Mouse (Mus musculus): ENCODE measurements around the gene Ogfr.

Gene Ogfr

DNA sequence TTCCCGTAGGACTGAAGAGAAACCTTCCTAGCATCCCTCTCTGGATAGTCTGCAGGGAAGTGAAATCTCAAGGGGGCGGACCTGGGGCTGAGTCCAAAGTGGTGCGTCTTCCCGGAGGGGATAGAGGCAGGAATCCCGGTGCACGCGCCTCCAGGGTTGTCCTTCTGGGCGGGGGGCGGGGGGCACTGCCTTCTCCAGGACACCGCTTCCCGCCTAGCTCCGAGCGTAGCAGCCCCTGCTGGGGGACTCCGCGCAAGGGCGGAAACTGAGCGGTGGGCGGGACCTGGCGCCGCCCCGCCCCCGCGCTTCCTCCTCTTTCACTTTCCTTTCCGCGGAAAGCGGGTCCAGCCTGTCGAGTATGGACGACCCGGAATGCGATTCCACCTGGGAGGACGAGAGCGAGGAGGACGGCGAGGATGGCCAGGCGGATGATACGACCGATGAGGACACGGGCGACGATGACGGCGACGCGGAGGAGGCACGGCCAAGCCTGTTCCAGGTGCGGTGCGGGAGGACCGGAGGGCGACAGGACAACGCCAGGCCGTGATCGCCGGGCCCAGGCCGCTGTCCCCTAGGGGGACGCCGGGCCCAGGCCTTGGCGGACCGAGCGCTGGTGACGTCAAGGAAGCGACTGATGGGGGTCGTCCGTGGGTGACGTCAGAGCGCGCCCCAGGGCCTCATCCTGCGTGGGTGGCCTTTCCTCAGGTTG, at the start of gene Ogfr:
TSS of gene Ogfr (plus strand) at position 123 of the 709 bp plus-strand sequence.
- peak; percentile 87 for DNase-seq (ENCODE audit: low read depth, low spot score)

DNA sequence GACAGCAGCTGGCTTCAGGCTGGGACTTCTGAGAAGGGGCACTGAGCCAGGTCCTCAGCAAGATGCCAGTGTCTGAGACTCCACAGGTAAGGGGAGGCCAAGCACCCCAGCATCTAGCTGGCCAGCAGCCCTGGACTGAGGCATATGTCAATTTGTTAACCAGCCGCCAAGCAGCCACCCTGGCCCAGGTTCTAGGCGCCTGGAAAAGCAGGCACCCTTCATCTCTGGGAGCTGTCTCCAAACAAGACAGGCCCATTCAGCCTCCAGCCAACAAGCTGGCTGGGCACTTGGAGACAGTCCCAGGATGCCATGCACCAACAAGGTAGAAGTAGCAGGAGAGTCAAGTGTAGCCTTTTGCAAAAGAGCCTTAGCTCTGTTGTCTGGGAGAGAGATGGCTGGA, 45.4 kb upstream of the Ogfr start:
- DNase-seq (ENCODE audit: low read depth, low spot score), result no peak

DNA sequence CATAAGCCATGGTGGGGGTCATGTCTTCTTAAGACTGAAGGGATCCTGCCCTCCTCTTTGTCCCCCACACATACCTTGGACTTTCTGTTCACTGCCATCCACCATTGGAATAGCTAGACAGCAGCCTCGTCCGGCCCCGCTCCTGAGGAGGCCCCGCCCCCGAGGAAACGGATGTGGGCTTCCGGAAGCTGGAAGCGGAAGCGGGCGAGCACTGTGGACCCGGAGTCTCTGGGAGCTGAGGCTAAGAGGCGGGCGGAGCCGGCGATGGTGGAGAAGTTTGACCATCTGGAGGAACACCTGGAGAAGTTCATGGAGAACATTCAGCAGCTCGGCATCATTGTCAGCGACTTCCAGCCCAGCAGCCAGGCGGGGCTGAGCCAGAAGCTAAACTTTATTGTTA, 44.0 kb upstream of the Ogfr start:
- no peak for DNase-seq (ENCODE audit: low read depth, low spot score)

DNA sequence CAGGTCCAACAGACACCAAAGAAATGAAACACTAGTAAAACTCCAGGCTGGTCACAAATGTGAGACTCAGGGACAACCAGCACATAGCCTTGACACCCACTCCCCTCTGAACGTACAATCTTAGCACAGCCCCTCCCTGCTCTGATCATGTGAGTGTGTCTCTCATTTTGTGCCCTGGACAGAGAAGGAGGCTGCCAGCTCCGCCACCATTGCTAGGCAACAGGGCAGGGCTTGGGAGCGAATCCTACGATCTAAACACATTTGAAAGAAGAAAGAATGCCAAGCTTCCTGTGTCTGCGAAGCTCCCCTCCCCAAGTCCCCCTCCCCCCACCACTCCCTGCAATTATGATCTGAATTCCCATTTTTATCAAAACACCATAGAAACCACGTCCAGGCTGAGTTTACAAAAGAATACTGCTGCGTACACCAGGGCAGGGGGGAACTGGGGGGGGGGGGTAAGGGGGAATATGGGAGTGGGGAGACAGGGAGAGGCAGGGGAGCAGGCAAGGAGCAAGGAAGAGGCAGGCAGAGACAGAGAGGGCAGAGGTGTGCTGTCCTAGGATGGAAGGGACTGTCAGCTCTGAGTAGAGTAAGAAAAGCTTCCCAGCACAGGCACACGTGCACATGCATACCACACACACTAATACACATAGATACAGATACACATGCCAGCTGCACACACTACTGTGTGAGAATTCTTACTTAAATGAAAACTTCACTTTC, 41.5 kb upstream of the Ogfr start:
- peak; percentile 42 for DNase-seq (ENCODE audit: low read depth, low spot score)

DNA sequence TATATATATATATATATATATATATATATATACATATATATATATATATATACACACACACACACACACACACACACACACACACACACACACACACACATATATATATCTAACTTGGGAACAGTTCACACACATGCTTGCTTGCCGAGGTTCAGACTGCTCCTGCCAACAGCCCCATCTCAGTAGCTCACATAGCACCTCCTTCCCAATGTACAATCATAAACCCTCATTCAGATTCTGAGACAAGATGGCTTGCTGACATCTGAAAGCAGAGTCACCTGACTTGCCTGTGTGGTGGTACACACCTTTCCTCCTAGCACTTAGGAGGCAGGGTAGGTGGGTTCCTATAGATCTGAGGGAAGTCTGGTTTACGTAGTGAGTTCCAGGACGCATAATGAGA, 36.7 kb upstream of the Ogfr start:
- DNase-seq (ENCODE audit: low read depth, low spot score), result no peak

DNA sequence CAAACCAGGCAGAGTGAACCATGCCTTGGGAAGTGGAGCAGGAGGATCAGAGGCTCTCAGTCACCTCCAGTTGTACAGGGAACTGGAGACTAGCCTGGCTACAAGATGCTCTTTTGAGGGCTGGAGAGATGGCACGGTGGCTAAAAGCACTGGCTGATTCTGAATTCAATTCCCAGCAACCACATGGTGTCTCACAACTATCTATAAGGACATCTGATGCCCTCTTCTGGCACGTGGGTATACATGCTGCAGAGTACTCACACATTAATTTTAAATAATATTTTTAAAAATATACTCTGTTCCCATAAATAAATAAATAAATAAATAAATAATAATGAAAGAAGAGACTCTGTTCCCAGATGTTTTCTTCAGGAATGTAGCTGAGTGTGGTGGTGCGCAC, 33.8 kb upstream of the Ogfr start:
- DNase-seq (ENCODE audit: low read depth, low spot score), result peak; percentile 47

DNA sequence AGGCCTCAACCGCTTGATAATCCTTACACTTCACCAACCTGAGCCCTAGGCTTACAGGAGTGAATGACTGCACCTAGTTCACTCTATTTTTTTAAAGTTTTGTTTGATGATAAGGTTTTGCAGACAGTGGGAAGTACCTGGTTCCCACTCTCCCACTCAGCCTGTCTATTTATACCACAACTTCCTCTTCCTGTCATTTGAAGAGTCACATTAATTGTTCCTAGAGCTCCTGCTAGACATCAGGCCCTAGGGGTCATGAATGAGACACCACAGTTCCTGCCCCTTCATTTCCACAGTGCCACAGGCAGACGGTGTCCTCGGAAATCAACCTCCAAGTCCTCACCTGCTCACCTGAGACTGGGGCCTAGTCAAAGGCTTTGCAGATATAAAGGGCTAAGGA, 32.6 kb upstream of the Ogfr start:
- DNase-seq (ENCODE audit: low read depth, low spot score), result no peak

DNA sequence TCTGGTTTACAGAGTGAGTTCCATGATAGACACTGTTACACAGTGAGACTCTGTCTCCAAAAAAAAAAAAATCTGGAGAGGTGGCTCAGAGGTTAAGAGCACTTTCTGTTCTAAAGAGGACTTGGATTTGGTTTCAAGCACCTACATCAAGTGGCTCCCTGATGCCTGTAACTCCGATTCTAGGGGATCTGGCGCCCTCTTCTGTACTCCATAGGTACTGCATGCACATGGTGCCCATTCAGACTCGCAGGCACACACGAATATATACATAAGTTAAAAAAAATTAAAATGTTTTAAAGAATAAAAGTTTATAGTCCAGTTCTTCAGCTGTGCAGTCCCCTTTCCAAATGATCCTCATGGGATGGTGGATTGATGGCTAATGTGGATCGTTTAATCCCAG, 28.8 kb upstream of the Ogfr start:
- no peak for DNase-seq (ENCODE audit: low read depth, low spot score)

DNA sequence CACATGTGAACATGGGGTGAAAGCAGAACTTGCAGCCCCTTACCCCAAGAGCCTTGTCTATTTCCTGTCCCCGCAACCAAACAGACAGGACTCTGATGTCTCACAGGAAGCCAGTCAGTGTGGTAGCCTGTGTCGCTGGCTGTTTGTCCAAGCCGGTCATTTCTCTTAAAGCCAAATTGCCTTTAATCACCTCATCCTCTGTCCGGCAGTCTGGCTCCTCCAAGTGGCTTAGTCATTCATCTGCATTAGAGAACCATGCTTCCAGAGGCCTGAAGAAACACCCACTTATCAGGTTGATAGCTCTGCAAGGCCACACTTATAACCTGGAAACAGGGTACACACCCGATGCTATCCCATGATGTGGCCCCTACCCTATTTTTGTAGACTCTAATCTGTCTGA, 26.9 kb upstream of the Ogfr start:
- DNase-seq (ENCODE audit: low read depth, low spot score), result peak; percentile 37

DNA sequence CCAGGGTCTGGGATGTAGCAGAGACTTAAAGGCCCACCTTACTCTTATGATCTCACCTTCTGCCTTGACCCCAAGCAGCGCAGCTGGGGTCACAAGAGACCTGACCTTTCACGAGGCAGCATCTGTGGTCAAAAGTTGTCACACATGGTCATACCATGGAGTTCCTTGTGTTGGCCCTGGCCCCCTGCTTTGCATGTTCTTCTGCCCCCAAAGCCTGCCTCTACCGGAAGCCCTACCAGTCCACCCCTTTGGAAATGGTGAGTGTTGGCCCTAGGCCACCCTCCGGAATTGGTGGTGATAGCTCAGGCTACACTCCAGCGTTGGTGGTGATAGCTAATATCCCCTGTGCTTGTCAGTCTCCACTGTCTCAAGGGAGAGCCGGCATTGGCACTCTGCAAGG, 25.7 kb upstream of the Ogfr start:
- DNase-seq (ENCODE audit: low read depth, low spot score), result no peak

DNA sequence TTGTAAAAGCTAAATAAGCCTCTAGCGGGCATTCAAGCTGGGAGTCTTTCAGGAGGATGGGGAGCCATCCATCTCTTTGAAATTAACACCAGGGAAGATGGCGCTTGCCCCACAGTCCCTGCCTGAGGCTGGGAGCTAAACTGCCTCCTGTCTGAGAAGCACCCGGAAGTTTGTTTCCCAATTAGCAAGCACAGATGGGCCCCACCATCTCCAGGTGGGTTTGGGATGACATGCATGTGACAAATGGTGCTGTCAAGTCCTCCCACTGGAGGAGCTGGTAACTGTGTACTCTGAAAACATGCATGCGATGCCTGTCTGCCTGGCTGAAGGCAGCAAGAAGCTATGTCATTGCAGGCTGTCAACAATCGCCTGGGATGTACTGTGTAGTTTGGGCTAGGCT, 25.2 kb upstream of the Ogfr start:
- no peak for DNase-seq (ENCODE audit: low read depth, low spot score)

DNA sequence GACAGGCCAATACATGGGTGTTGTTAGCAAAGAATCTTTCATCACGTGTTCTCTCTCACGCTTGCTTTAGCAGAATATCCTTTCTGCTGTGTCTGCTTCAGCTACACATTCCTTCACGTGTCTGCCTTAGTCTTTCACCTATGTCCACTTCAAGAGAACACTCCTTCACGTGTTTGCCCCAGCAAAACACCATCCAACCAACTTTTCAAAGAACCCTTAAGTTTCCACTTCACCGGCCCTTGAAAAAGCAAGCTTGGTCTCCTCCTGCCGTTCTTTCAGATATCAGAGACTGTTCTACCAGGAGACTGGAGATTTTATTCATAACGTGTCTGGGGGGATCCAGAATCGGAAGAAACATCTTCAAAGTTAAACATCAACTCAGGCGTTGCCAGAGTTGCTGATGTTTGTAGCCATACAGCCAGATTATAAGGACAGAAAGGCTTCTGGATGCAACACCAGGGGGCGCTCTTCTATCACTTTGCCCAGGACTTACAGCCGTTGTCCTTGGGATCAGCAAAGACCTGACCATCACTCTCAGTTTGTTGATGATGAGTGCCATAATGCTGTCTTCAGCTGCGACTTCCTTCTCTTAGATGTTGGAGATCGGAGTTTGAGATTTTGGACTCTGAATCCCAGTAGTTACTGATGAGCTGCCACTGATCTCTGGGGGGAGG, 22.7 kb upstream of the Ogfr start:
- peak; percentile 85 for DNase-seq (ENCODE audit: low read depth, low spot score)

DNA sequence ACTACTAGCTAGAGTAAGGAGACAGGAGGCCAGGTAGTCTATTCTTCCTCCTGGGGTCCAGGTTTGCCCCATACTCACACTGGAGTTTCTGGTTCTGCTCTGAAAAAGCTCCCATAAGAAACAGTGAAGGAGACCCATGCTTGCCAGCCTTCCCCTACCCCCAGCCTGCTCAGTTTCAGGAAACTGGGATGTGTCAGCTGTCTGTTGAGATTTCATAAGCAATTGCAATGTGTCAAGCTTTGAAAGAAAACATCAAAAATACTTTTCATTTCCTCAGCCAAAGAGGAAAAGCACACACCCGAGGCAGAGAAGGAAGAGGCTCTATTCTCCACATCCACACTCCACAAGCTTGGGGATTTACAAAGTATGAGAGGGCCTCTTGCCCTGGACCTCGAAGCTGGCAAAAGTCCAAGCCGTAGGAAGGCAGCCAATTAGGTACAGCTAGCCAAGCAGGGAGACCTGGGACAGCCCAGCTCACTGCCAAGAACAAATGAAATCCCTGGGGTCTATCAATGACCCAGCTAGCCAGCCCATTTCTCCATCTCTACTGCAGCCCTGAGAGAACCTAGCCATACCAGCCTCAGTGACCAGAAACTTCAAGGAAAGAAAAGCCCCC, 19.9 kb upstream of the Ogfr start:
- DNase-seq (ENCODE audit: low read depth, low spot score), result peak; percentile 27

DNA sequence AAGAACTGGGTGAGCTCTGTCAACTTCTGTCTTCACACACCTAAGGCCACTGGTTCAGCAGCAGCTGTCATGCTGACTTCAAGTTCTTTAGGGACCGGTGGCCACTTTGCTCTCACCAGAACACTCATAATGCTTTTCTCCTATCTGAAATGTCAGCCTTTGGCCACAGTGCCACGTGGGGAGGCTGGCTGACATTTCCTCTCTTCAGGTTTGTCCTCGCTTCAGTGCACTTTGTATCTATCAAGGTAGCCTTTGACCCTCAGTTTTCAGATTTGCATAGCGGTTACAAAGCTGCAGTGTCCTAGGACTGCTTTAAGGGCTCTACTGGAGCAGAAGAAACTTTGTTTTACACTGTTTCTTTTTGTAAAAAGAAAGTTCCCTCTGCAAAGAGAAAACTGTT, 12.6 kb upstream of the Ogfr start:
- no peak for DNase-seq (ENCODE audit: low read depth, low spot score)

DNA sequence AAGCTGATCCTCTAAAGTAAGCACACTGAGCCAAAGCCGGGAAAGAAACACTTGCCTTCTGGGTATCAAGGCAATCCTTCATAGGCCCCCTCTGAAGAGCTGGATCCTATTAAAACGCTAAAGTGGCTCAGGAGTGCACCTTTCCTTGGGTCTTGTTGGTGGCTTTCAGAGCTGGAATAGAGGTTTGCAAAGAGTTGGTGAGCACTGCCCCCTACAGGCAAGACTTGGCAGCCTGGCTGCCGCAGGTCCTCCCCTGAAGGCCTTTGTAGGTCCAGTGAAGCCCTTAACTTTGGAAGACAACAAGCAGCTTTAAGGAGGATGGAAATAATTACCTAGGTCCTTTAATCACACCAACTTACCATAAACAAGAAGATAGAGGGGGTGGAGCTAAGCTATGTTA, 10.4 kb upstream of the Ogfr start:
- peak; percentile 85 for DNase-seq (ENCODE audit: low read depth, low spot score)

DNA sequence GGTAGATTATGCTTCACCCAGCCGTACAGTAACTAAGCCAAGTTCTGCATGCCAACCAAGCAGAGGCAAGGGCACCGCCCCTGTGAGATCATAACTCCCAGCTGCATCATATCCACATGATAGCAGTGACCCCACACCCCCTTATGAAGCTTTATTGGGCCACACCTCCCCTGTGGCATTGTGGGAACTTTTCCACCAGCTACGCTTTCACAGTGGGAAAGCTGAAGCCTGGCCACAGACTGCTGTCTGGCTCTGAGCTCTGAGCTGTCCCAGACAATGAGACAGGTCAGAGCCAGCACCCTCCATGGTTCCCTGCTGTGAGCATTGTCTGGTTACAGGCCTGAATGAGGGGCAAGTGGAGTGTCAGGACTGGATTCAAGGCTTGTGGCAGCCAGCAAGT, 8.0 kb upstream of the Ogfr start, which contains the start of gene Mrgbp:
TSS of gene Mrgbp (plus strand) at position 303 of the 400 bp plus-strand sequence.
- DNase-seq (ENCODE audit: low read depth, low spot score), result no peak

DNA sequence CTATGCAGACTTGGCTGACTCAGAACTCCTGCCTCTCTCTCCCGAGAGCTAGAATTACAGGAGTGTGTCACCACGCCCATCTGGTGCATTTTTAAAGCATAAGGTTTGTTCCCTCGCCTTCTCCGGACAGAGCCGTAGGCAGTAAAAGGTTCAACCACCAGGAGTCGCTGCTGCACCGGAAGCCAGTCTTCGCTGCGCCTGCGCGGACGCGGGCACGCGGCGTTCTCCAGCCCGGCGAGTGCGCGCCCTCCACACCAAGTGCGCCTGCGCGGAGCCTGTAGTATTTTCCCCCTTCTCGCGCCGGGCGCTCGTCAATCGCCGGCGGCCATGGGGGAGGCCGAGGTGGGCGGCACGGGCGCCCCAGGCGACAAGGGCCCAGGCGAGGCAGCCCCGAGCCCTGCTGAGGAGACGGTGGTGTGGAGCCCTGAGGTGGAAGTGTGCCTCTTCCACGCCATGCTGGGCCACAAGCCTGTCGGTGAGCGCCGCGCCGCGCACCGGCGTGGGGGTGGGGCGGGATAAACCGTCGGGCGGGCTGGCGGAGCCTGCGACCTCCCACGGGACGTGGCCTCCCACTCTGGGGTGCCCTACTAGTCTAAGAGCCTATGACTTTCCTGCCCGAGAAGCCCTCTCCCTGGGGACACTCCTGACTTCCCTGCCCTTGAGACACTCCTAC, 6.4 kb upstream of the Ogfr start:
- peak; percentile 97 for DNase-seq (ENCODE audit: low read depth, low spot score)

DNA sequence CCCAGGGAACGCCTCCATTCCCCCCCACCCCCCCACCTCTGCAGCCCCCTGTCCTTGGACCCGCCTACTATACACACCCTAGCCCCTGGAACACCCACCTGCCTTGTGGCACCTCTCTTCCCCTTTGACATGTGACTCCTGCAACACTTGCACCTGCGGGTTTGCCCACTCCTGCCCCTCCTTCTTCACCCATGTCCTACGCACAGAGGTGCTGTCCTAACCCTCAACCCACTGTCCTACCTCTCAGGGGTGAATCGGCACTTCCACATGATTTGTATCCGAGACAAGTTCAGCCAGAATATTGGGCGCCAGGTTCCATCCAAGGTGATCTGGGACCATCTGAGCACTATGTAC, 5.9 kb upstream of the Ogfr start:
- DNase-seq (ENCODE audit: low read depth, low spot score), result no peak

DNA sequence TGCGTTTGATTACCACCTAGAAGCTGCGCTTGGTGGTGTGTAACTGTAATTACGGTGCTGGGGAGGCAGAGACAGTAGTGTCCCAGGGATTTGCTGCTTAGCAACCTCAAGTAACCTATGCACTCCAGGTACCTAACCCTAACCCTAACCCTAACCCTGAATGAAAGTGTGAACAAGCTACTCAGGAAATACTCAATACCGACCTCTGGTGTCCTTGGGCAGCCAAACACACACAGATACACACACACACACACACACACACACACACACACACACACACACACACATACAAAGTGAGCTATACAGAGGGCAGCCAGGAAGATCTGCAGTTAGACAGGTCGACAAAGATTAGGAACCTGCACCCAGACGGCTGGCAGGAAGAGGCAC, 316 bp upstream of the Ogfr start:
- no peak for DNase-seq (ENCODE audit: low read depth, low spot score)

DNA sequence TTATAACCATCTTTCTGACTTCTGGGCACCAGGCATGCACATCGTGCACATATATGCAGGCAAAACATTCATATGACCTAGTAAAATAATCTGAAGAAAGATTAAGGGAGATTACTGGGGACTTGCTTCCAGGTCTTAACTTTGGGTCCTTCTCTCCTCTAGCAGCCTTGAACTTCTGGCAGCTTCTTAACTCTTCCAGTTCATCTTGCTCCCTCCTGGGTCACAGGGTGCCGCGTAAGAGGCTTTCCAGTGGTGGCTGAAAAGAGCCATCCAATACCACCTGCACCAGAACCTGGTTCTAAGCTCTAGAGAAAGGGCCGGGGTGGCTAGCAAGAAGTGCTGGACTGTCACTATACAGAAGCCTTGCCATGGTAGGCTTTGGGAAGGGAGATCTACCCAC, 8.4 kb downstream of the Ogfr start, which contains the start of gene Col9a3:
TSS of gene Col9a3 (plus strand) at position 301 of the 400 bp plus-strand sequence.
- no peak for DNase-seq (ENCODE audit: low read depth, low spot score)

DNA sequence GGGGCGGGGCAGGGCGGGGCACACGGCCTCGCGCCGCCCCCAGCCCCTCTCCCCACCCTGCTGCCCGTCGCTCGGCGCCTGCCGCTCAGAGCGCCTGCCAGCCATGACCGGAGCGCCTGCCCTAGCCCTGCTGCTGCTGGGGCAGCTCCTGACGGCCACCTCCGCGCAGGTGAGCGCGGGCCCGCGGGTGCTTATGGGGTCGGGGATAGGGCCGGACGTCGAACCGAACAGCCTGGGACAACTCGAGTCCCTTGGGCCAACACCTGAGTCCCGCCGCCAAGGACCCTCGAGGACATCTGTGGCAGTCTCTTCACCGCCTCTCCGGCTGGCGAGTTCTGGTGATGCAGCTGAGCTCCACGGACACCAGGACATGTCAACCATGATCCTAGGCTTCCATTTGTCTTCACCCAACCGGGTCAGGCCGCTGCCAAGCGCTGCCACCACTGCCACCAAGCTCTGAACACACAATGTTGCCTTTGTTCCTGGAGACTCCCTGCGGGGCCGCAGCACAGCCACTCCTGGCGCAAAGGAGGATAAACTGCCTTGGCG, 9.2 kb downstream of the Ogfr start:
- peak; percentile 69 for DNase-seq (ENCODE audit: low read depth, low spot score)
